Mouse (Mus musculus): ENCODE data around the gene Immt. TPM values are rescaled to one million over a fixed set of nuclear protein-coding genes. Genes with fewer than 3 reads are reported as not detected.

Gene Immt
- polyA plus RNA-seq, 1 experiment from 2014 or later, result 140 TPM

- H3K4me3 ChIP-seq (ENCODE audit: low read depth, low read length), result no peak overlapping the region
- ATAC-seq (ENCODE audit: low FRiP score, low TSS enrichment), result no peak
Observed at GRCm38 (mm10) chr6:71812820-71813219, 18.3 kb upstream of the Immt start.

GRCm38 (mm10) chr6:71819764-71820292 lies 11.3 kb upstream of the Immt start:
- Histone ChIP-seq H3K9ac (ENCODE audit: low read length) (no peak overlapping the region), H3K4me3 (ENCODE audit: low read depth, low read length) (no peak overlapping the region), H3K9me3 (ENCODE audit: control insufficient read depth, low read length) (no peaks in the 10 kb centered on the region), H3K36me3 (ENCODE audit: control insufficient read depth, insufficient read depth, low read length) (peaks cover 20% of the 10 kb centered on the region), H3K27ac (replicated peaks) (no peak overlapping the region), H3K27me3 (ENCODE audit: control insufficient read depth, insufficient read depth, low read length) (no peaks in the 10 kb centered on the region), H3K4me1 (replicated peaks; ENCODE audit: control insufficient read depth, insufficient read depth) (no peaks in the 10 kb centered on the region), H3K4me2 (replicated peaks; ENCODE audit: low read depth) (no peak overlapping the region)
- DNase-seq (ENCODE audit: low spot score) (no peak), ATAC-seq (ENCODE audit: low FRiP score, low TSS enrichment) (no peak)
- WGBS, result 92% methylated on average over 5 of the region's 5 CpGs
- TF ChIP-seq EP300 (optimal IDR thresholded peaks at IDR 0.05) (no peak), CTCF (IDR thresholded peaks at IDR 0.05; ENCODE audit: low read depth) (no peak)

More at GRCm38 (mm10) chr6:71812820-71813219, 18.3 kb upstream of the Immt start:
- Histone ChIP-seq H3K9me3 (ENCODE audit: control insufficient read depth, low read length) (no peaks in the 10 kb centered on the region), H3K4me2 (replicated peaks; ENCODE audit: low read depth) (no peak overlapping the region), H3K27ac (replicated peaks) (no peak overlapping the region), H3K36me3 (ENCODE audit: control insufficient read depth, insufficient read depth, low read length) (peaks cover 16% of the 10 kb centered on the region), H3K4me1 (replicated peaks; ENCODE audit: control insufficient read depth, insufficient read depth) (no peaks in the 10 kb centered on the region), H3K27me3 (ENCODE audit: control insufficient read depth, insufficient read depth, low read length) (no peaks in the 10 kb centered on the region), H3K9ac (ENCODE audit: low read length) (no peak overlapping the region)
- TF ChIP-seq CTCF (IDR thresholded peaks at IDR 0.05; ENCODE audit: low read depth), result no peak
- TF ChIP-seq EP300 (optimal IDR thresholded peaks at IDR 0.05), result no peak
- no peak for DNase-seq (ENCODE audit: low spot score)
- WGBS, result 84% methylated on average over 2 of the region's 2 CpGs

GRCm38 (mm10) chr6:71823085-71823484 lies 8.0 kb upstream of the Immt start:
- Histone ChIP-seq H3K4me3 (ENCODE audit: low read depth, low read length) (peak overlapping the region; percentile 63), H3K9ac (ENCODE audit: low read length) (peak overlapping the region; percentile 66), H3K4me2 (replicated peaks; ENCODE audit: low read depth) (peak overlapping the region; percentile 63), H3K27me3 (ENCODE audit: control insufficient read depth, insufficient read depth, low read length) (no peaks in the 10 kb centered on the region), H3K36me3 (ENCODE audit: control insufficient read depth, insufficient read depth, low read length) (peaks cover 4% of the 10 kb centered on the region; the same call in 1 of the 2 replicates), H3K9me3 (ENCODE audit: control insufficient read depth, low read length) (no peaks in the 10 kb centered on the region), H3K27ac (replicated peaks) (no peak overlapping the region), H3K4me1 (replicated peaks; ENCODE audit: control insufficient read depth, insufficient read depth) (no peaks in the 10 kb centered on the region)
- ATAC-seq (ENCODE audit: low FRiP score, low TSS enrichment) (no peak), DNase-seq (ENCODE audit: low spot score) (no peak)
- TF ChIP-seq CTCF (IDR thresholded peaks at IDR 0.05; ENCODE audit: low read depth) (no peak), EP300 (optimal IDR thresholded peaks at IDR 0.05) (no peak)
- WGBS, result under 1% methylated on average over 7 of the region's 7 CpGs

- Histone ChIP-seq H3K4me3 (ENCODE audit: low read depth, low read length) (peak overlapping the region; percentile 63), H3K9ac (ENCODE audit: low read length) (peak overlapping the region; percentile 66), H3K4me2 (replicated peaks; ENCODE audit: low read depth) (peak overlapping the region; percentile 63), H3K9me3 (ENCODE audit: control insufficient read depth, low read length) (no peaks in the 10 kb centered on the region), H3K36me3 (ENCODE audit: control insufficient read depth, insufficient read depth, low read length) (peaks cover under 1% of the 10 kb centered on the region; the same call in 1 of the 2 replicates), H3K4me1 (replicated peaks; ENCODE audit: control insufficient read depth, insufficient read depth) (no peaks in the 10 kb centered on the region), H3K27ac (replicated peaks) (no peak overlapping the region), H3K27me3 (ENCODE audit: control insufficient read depth, insufficient read depth, low read length) (no peaks in the 10 kb centered on the region)
- under 1% methylated on average over 19 of the region's 19 CpGs for WGBS
- DNase-seq (ENCODE audit: low spot score) (peak; percentile 90), ATAC-seq (ENCODE audit: low FRiP score, low TSS enrichment) (peak; percentile 93)
- no peak for TF ChIP-seq CTCF (IDR thresholded peaks at IDR 0.05; ENCODE audit: low read depth)
- TF ChIP-seq EP300 (optimal IDR thresholded peaks at IDR 0.05), result peak; percentile 67
Observed at GRCm38 (mm10) chr6:71823488-71823887, 7.6 kb upstream of the Immt start.

- Histone ChIP-seq H3K4me1 (replicated peaks; ENCODE audit: control insufficient read depth, insufficient read depth) (no peaks in the 10 kb centered on the region), H3K27ac (replicated peaks) (no peak overlapping the region), H3K9ac (ENCODE audit: low read length) (peak overlapping the region; percentile 66; the same call in 1 of the 2 replicates), H3K4me2 (replicated peaks; ENCODE audit: low read depth) (peak overlapping the region; percentile 63), H3K27me3 (ENCODE audit: control insufficient read depth, insufficient read depth, low read length) (no peaks in the 10 kb centered on the region), H3K36me3 (ENCODE audit: control insufficient read depth, insufficient read depth, low read length) (no peaks in the 10 kb centered on the region), H3K4me3 (ENCODE audit: low read depth, low read length) (peak overlapping the region; percentile 63), H3K9me3 (ENCODE audit: control insufficient read depth, low read length) (no peaks in the 10 kb centered on the region)
- WGBS, result 31% methylated on average over 3 of the region's 3 CpGs
- no peak for DNase-seq (ENCODE audit: low spot score)
- no peak; the same call in 1 of the 2 replicates for ATAC-seq (ENCODE audit: low FRiP score, low TSS enrichment)
- no peak for TF ChIP-seq EP300 (optimal IDR thresholded peaks at IDR 0.05)
- no peak for TF ChIP-seq CTCF (IDR thresholded peaks at IDR 0.05; ENCODE audit: low read depth)
Observed at GRCm38 (mm10) chr6:71823961-71824360, 7.2 kb upstream of the Immt start.

GRCm38 (mm10) chr6:71826869-71827268 lies 4.3 kb upstream of the Immt start, which contains the start of gene Mrpl35:
Gene Mrpl35, minus strand, starts transcription at chr6:71826969.
- WGBS, result 31% methylated on average over 1 of the region's 1 CpGs
- H3K9ac ChIP-seq (ENCODE audit: low read length), result no peak within 1 kb of the TSS
- ATAC-seq (ENCODE audit: low FRiP score, low TSS enrichment), result no peak

More at GRCm38 (mm10) chr6:71826869-71827268, 4.3 kb upstream of the Immt start, which contains the start of gene Mrpl35:
- TF ChIP-seq CTCF (IDR thresholded peaks at IDR 0.05; ENCODE audit: low read depth), result no peak
- no peak for TF ChIP-seq EP300 (optimal IDR thresholded peaks at IDR 0.05)
- no peak within 1 kb of the TSS for H3K4me2 ChIP-seq (replicated peaks; ENCODE audit: low read depth)
- H3K4me3 ChIP-seq (ENCODE audit: low read depth, low read length), result no peak within 1 kb of the TSS
- H3K4me1 ChIP-seq (replicated peaks; ENCODE audit: control insufficient read depth, insufficient read depth), result no peaks in the 10 kb centered on the region
- DNase-seq (ENCODE audit: low spot score), result no peak
- H3K27ac ChIP-seq (replicated peaks), result no peak within 1 kb of the TSS
- no peaks in the 10 kb centered on the region for H3K27me3 ChIP-seq (ENCODE audit: control insufficient read depth, insufficient read depth, low read length)
- no peaks in the 10 kb centered on the region for H3K9me3 ChIP-seq (ENCODE audit: control insufficient read depth, low read length)
- H3K36me3 ChIP-seq (ENCODE audit: control insufficient read depth, insufficient read depth, low read length), result no peaks in the 10 kb centered on the region
